Comparison of ENCODE assay signal across 13 mouse cellular contexts in genomic region chr7:143474811-143475210, GRCm38 (mm10). TPM values are rescaled to one million over a fixed set of nuclear protein-coding genes. Genes with fewer than 3 reads are reported as not detected.
DNase-seq lines count a peak whose midpoint lies in the region; ATAC-seq and TF ChIP-seq lines count a peak whose summit lies in the region.
"Had no signal": no experiment of that assay in that cellular context is flagged by ENCODE, and none has a peak within 500 bp of the region (broad histone marks: within the 10 kb centered on the region; RNA-seq: fewer than 3 reads in every experiment).

No protein-coding gene starts in this region.

- H3K27me3 ChIP-seq in kidney, embryonic 14.5 days (ENCODE audit: control insufficient read depth, insufficient read depth, low read length): no peaks in the 10 kb centered on the region
- H3K27me3 ChIP-seq in liver, adult 2 months (ENCODE audit: control insufficient read depth, insufficient read depth, low read length): no peaks in the 10 kb centered on the region
- H3K27me3 ChIP-seq in stomach, embryonic 16.5 days (ENCODE audit: control insufficient read depth, insufficient read depth, low read length): no peaks in the 10 kb centered on the region
- H3K27me3 ChIP-seq in midbrain, embryonic 16.5 days (ENCODE audit: control insufficient read depth, insufficient read depth, low read depth, low read length): no peaks in the 10 kb centered on the region
- H3K27me3 ChIP-seq: lung, embryonic 15.5 days had no signal

- no peak overlapping the region for H3K9ac ChIP-seq in kidney, embryonic 14.5 days (ENCODE audit: low read depth, low read length)
- peak overlapping the region; percentile 57; the same call in 1 of the 2 replicates for H3K9ac ChIP-seq in liver, adult 2 months (ENCODE audit: low read depth, low read length)
- H3K9ac ChIP-seq in stomach, embryonic 16.5 days (ENCODE audit: low read length): no peak overlapping the region
- no peak overlapping the region for H3K9ac ChIP-seq in midbrain, embryonic 16.5 days (ENCODE audit: low read depth, low read length)
- H3K9ac ChIP-seq: hindbrain, embryonic 12.5 days; lung, embryonic 15.5 days had no signal

- no peak for TF ChIP-seq CTCF in liver, adult 2 months (IDR thresholded peaks at IDR 0.05; ENCODE audit: low read depth, low read length)

- H3K9me3 ChIP-seq in kidney, embryonic 14.5 days (ENCODE audit: control insufficient read depth, low read length): no peaks in the 10 kb centered on the region
- H3K9me3 ChIP-seq in stomach, embryonic 16.5 days (replicated peaks; ENCODE audit: control insufficient read depth, low read length): no peaks in the 10 kb centered on the region
- no peaks in the 10 kb centered on the region for H3K9me3 ChIP-seq in midbrain, embryonic 16.5 days (replicated peaks; ENCODE audit: control insufficient read depth, low read length, poor library complexity, severe bottlenecking)
- H3K9me3 ChIP-seq: hindbrain, embryonic 12.5 days; lung, embryonic 15.5 days had no signal

- DNase-seq in kidney, adult 11 months: peak; percentile 72
- peak; percentile 66 for DNase-seq in kidney, adult 18-20 months
- peak; percentile 87 for DNase-seq in liver, adult 2 months (ENCODE audit: extremely low read depth, low read depth, low spot score)
- no peak for DNase-seq in spleen, adult 18-20 months
- no peak for DNase-seq in cerebellum, postnatal 10 days
- DNase-seq: thymus, postnatal 36 days had no signal

- H3K27ac ChIP-seq in kidney, embryonic 14.5 days (ENCODE audit: low read depth, low read length): no peak overlapping the region
- peak overlapping the region; percentile 79 for H3K27ac ChIP-seq in liver, adult 2 months (replicated peaks; ENCODE audit: insufficient read depth, low read depth, low read length)
- H3K27ac ChIP-seq in stomach, embryonic 16.5 days (ENCODE audit: low read length): no peak overlapping the region
- H3K27ac ChIP-seq in midbrain, embryonic 16.5 days (ENCODE audit: low read length): no peak overlapping the region
- H3K27ac ChIP-seq: hindbrain, embryonic 12.5 days; lung, embryonic 15.5 days had no signal

- WGBS in kidney, embryonic 14.5 days: 29% methylated on average over 10 of the region's 10 CpGs
- 10% methylated on average over 10 of the region's 10 CpGs for WGBS in liver, adult 2 months
- WGBS in stomach, embryonic 16.5 days: 29% methylated on average over 10 of the region's 10 CpGs
- WGBS in midbrain, embryonic 16.5 days: 29% methylated on average over 10 of the region's 10 CpGs

- no peak overlapping the region for H3K4me3 ChIP-seq in kidney, embryonic 14.5 days (ENCODE audit: low read length)
- peak overlapping the region; percentile 58; the same call in 1 of the 2 replicates for H3K4me3 ChIP-seq in liver, adult 2 months (ENCODE audit: insufficient read depth, low read depth, low read length)
- no peak overlapping the region for H3K4me3 ChIP-seq in stomach, embryonic 16.5 days (replicated peaks; ENCODE audit: low read length)
- no peak overlapping the region for H3K4me3 ChIP-seq in midbrain, embryonic 16.5 days (ENCODE audit: low read depth, low read length)
- H3K4me3 ChIP-seq: erythroblast, embryonic 14.5 days; hindbrain, embryonic 12.5 days; lung, embryonic 15.5 days had no signal

- no peaks in the 10 kb centered on the region for H3K4me1 ChIP-seq in kidney, embryonic 14.5 days (ENCODE audit: control insufficient read depth, insufficient read depth, low read length)
- H3K4me1 ChIP-seq in liver, adult 2 months (ENCODE audit: control insufficient read depth, insufficient read depth, low read length): peaks cover 30% of the 10 kb centered on the region
- H3K4me1 ChIP-seq in stomach, embryonic 16.5 days (ENCODE audit: control insufficient read depth, insufficient read depth, low read length): peaks cover 6% of the 10 kb centered on the region; the same call in 1 of the 2 replicates
- H3K4me1 ChIP-seq in midbrain, embryonic 16.5 days (ENCODE audit: control insufficient read depth, insufficient read depth, low read length): no peaks in the 10 kb centered on the region

- no peaks in the 10 kb centered on the region for H3K36me3 ChIP-seq in kidney, embryonic 14.5 days (ENCODE audit: control insufficient read depth, insufficient read depth, low read length)
- H3K36me3 ChIP-seq in liver, adult 2 months (ENCODE audit: control insufficient read depth, insufficient read depth, low read length): no peaks in the 10 kb centered on the region
- H3K36me3 ChIP-seq in stomach, embryonic 16.5 days (ENCODE audit: control insufficient read depth, insufficient read depth, low read length): no peaks in the 10 kb centered on the region
- H3K36me3 ChIP-seq in midbrain, embryonic 16.5 days (ENCODE audit: control insufficient read depth, insufficient read depth, low read length): no peaks in the 10 kb centered on the region
- H3K36me3 ChIP-seq: hindbrain, embryonic 12.5 days; lung, embryonic 15.5 days had no signal

- no peak for TF ChIP-seq POLR2A in liver, adult 2 months (IDR thresholded peaks at IDR 0.05; ENCODE audit: extremely low read depth, insufficient read depth, low read length)

- ATAC-seq in kidney, embryonic 14.5 days (ENCODE audit: low FRiP score, low TSS enrichment): no peak
- ATAC-seq in stomach, embryonic 16.5 days (ENCODE audit: insufficient read depth, low FRiP score): peak; percentile 38; the same call in 1 of the 2 replicates
- ATAC-seq in midbrain, embryonic 16.5 days: no peak

- no peak overlapping the region for H3K4me2 ChIP-seq in kidney, embryonic 14.5 days (replicated peaks; ENCODE audit: low read depth, low read length)
- peak overlapping the region; percentile 47 for H3K4me2 ChIP-seq in stomach, embryonic 16.5 days (ENCODE audit: low read depth, low read length)
- H3K4me2 ChIP-seq in midbrain, embryonic 16.5 days (ENCODE audit: low read length): no peak overlapping the region
- H3K4me2 ChIP-seq: heart, embryonic 11.5 days; hindbrain, embryonic 12.5 days had no signal

- H3K79me2 ChIP-seq in liver, adult 2 months (ENCODE audit: control insufficient read depth, insufficient read depth, low read length): no peaks in the 10 kb centered on the region

RNA-seq across cellular contexts. Expression of gene Slc22a18, which starts 1.3 kb away (rescaled TPM):
- 4.4 and 4.7 TPM in 2 replicates for polyA plus RNA-seq in kidney, embryonic 14.5 days (2014; fragmentation: Nextera tagmentation; extraction: Ambion mirVana)
- 64.4 and 95.4 TPM in 2 replicates for total RNA-seq in liver, adult 2 months (2014; rRNA removed)
- polyA plus RNA-seq in liver, adult 2 months (2012; rRNA removed): 344 and 377 TPM in 2 replicates
- 11.3 and 15.8 TPM in 2 replicates for polyA plus RNA-seq in stomach, embryonic 16.5 days (2015; fragmentation: Nextera tagmentation; extraction: Ambion mirVana)
- polyA plus RNA-seq in midbrain, embryonic 16.5 days (2015; fragmentation: Nextera tagmentation; extraction: Ambion mirVana): 0.55 and 1.1 TPM in 2 replicates
- polyA plus RNA-seq: erythroblast, embryonic 14.5 days had no signal

RNA-seq across cellular contexts. Expression of gene Cdkn1c, which starts 14.0 kb away (rescaled TPM):
- 1,196 and 1,506 TPM in 2 replicates for polyA plus RNA-seq in kidney, embryonic 14.5 days (2014; fragmentation: Nextera tagmentation; extraction: Ambion mirVana)
- total RNA-seq in liver, adult 2 months (2014; rRNA removed): 2.4 and 4.4 TPM in 2 replicates
- polyA plus RNA-seq in liver, adult 2 months (2012; rRNA removed): 2.2 and 5.2 TPM in 2 replicates
- polyA plus RNA-seq in stomach, embryonic 16.5 days (2015; fragmentation: Nextera tagmentation; extraction: Ambion mirVana): 402 and 460 TPM in 2 replicates
- polyA plus RNA-seq in midbrain, embryonic 16.5 days (2015; fragmentation: Nextera tagmentation; extraction: Ambion mirVana): 171 and 184 TPM in 2 replicates

RNA-seq across cellular contexts. Expression of gene Phlda2, which starts 28.1 kb away (rescaled TPM):
- 7.3 and 10.6 TPM in 2 replicates for polyA plus RNA-seq in kidney, embryonic 14.5 days (2014; fragmentation: Nextera tagmentation; extraction: Ambion mirVana)
- 0.28 TPM in 1 of 2 replicates, not detected in the other for total RNA-seq in liver, adult 2 months (2014; rRNA removed)
- polyA plus RNA-seq in liver, adult 2 months (2012; rRNA removed): 0.40 TPM in 1 of 2 replicates, not detected in the other
- 11.2 and 12.8 TPM in 2 replicates for polyA plus RNA-seq in stomach, embryonic 16.5 days (2015; fragmentation: Nextera tagmentation; extraction: Ambion mirVana)
- polyA plus RNA-seq in midbrain, embryonic 16.5 days (2015; fragmentation: Nextera tagmentation; extraction: Ambion mirVana): 0.93 TPM in 1 of 2 replicates, not detected in the other

Comparison
In these comparisons a context has a peak if more than half of its experiments do, and no peak if none do; other contexts are left out.
1. DNase-seq: peak in kidney, adult 11 months (single experiment), kidney, adult 18-20 months (single experiment) and liver, adult 2 months (single experiment); none in spleen, adult 18-20 months (0 of 2) and cerebellum, postnatal 10 days (0 of 2).
2. RNA of gene Slc22a18, which starts 1.3 kb away (polyA plus RNA-seq): 344 to 377 TPM in liver, adult 2 months; 11.3 to 15.8 TPM in stomach, embryonic 16.5 days, 4.4 to 4.7 TPM in kidney, embryonic 14.5 days and 0.55 to 1.1 TPM in midbrain, embryonic 16.5 days; every median in the first group is over 10 times any median in the second.
3. RNA of gene Cdkn1c, which starts 14.0 kb away (polyA plus RNA-seq): 1,196 to 1,506 TPM in kidney, embryonic 14.5 days, 402 to 460 TPM in stomach, embryonic 16.5 days and 171 to 184 TPM in midbrain, embryonic 16.5 days; 2.2 to 5.2 TPM in liver, adult 2 months; every median in the first group is over 10 times any median in the second.